Mouse (Mus musculus) intestine, embryonic 14.5 days (tissue): ENCODE results near the gene Syt1. TPM values are rescaled to one million over a fixed set of nuclear protein-coding genes. Genes with fewer than 3 reads are reported as not detected.

Experiments used
- ATAC-seq: fragments of 200-750 bp; cut with Nextera tagmentation; replicated peaks from 2 replicates; pipeline ENCODE4 v1.8.0; 2017; ENCODE audit warnings: low read depth, moderate number of reproducible peaks, moderate TSS enrichment, moderate library complexity; ENCODE audit not compliant: low FRiP score, low TSS enrichment
- DNase-seq: peaks from one replicate; pipeline ENCODE4 v3.0.0-alpha.2; 2018; ENCODE audit warnings: low spot score
- H3K27ac ChIP-seq: fragments of 300-500 bp; sonication (generic); 2 replicates; pipeline ENCODE4 v1.5.1; 2014; ENCODE audit warnings: low read depth, mild to moderate bottlenecking, control low read depth
- H3K27me3 ChIP-seq: fragments of 300-500 bp; sonication (generic); replicated peaks from 2 replicates; pipeline ENCODE4 v1.6.1; 2014; ENCODE audit warnings: low read length, control low read depth; ENCODE audit not compliant: control insufficient read depth, insufficient read depth
- H3K36me3 ChIP-seq: fragments of 300-500 bp; sonication (generic); 2 replicates; pipeline ENCODE4 v1.6.1; 2014; ENCODE audit warnings: low read length, control low read depth; ENCODE audit not compliant: control insufficient read depth, insufficient read depth
- H3K4me1 ChIP-seq: fragments of 300-500 bp; sonication (generic); replicated peaks from 2 replicates; pipeline ENCODE4 v1.6.1; 2014; ENCODE audit warnings: low read length, control low read depth, mixed read lengths; ENCODE audit not compliant: control insufficient read depth, insufficient read depth
- H3K4me2 ChIP-seq: fragments of 300-500 bp; sonication (generic); 2 replicates; pipeline ENCODE4 v1.6.1; 2014; ENCODE audit warnings: low read length
- H3K4me3 ChIP-seq: fragments of 300-500 bp; sonication (generic); 2 replicates; pipeline ENCODE4 v1.5.1; 2014; ENCODE audit warnings: low read depth, low read length, control low read depth, mixed read lengths
- H3K9ac ChIP-seq: fragments of 300-500 bp; sonication (generic); 2 replicates; pipeline ENCODE4 v1.6.1; 2014; ENCODE audit warnings: mild to moderate bottlenecking, low read length
- H3K9me3 ChIP-seq: fragments of 300-500 bp; sonication (generic); 2 replicates; pipeline ENCODE4 v1.6.1; 2016; ENCODE audit warnings: low read length, control low read depth; ENCODE audit not compliant: control insufficient read depth
- WGBS: fragments of 180-500 bp; shearing (Covaris S2); extraction: QIAGEN DNeasy Blood & Tissue Kit; methylation state at CpG from one replicate; pipeline ENCODE4 v1.1.7; 2014; 5-methylcytosine and 5-hydroxymethylcytosine counted together
- polyA plus RNA-seq: library from polyadenylated mRNA; unstranded; fragments of >200 nt; fragmentation: Nextera tagmentation; extraction: Ambion mirVana; gene quantifications from 2 replicates; pipeline ENCODE4 v1.2.1, GENCODE M21; 2014

The Syt1 gene
- polyA plus RNA-seq, 1 experiment from 2014 or later = 17.1 TPM

DNA sequence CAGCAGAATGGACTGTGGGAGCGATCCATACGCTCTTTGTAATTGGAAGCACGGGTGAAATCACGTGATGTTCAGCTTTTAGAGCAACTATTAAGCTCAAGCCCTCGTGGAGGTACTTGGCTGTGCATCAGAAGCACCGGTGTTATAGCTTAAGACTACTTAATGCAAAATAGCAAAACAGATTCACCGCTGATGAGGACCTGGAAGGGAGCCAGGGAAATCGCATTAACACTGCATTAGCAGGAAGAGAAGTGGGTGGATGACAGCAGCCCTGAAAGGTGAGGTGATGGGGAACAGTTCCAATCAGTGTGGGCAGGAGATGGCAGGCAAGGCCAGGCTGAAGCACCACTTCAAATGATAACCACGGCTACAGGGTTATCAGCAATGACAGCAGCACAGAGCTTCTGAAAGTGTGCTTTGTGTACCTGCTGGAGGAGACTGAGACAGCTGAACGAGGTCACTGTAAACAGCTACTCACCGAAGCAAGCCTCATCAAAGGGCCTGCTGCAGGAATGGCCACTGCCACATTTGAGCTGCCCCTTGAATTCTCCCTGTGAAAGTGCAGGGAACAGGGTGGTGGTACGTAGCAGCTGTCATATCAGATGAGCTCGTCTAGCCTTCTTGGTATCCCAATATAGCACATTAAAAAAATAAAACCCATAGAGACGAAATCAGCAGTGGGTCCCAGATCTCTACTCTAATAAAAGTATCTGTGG is 330.9 kb downstream of the Syt1 start:
- no peak for DNase-seq
- WGBS = 57% methylated on average over 14 of the region's 14 CpGs

GRCm38 (mm10) chr10:108677053-108677452 is 333.7 kb downstream of the Syt1 start:
- Histone ChIP-seq H3K4me3 (no peak overlapping the region), H3K27ac (no peak overlapping the region), H3K36me3 (no peaks in the 10 kb centered on the region), H3K9ac (no peak overlapping the region), H3K4me1 (no peaks in the 10 kb centered on the region), H3K4me2 (no peak overlapping the region), H3K27me3 (no peaks in the 10 kb centered on the region), H3K9me3 (no peaks in the 10 kb centered on the region)
- no peak for ATAC-seq
- no peak for DNase-seq
- 80% methylated on average over 8 of the region's 8 CpGs for WGBS

More for the DNA sequence above, 330.9 kb downstream of the Syt1 start:
- Histone ChIP-seq H3K9me3 (no peaks in the 10 kb centered on the region), H3K27me3 (no peaks in the 10 kb centered on the region), H3K4me2 (no peak overlapping the region), H3K36me3 (no peaks in the 10 kb centered on the region), H3K4me3 (no peak overlapping the region), H3K27ac (no peak overlapping the region), H3K4me1 (no peaks in the 10 kb centered on the region), H3K9ac (no peak overlapping the region)
- no peak for ATAC-seq

GRCm38 (mm10) chr10:108668944-108669343 is 341.8 kb downstream of the Syt1 start:
- no peak overlapping the region for H3K27ac ChIP-seq
- DNase-seq = no peak
- no peaks in the 10 kb centered on the region for H3K36me3 ChIP-seq
- H3K9ac ChIP-seq = no peak overlapping the region
- ATAC-seq = no peak
- H3K9me3 ChIP-seq = no peaks in the 10 kb centered on the region
- no peak overlapping the region for H3K4me2 ChIP-seq
- H3K4me3 ChIP-seq = no peak overlapping the region
- H3K4me1 ChIP-seq = no peaks in the 10 kb centered on the region
- no peaks in the 10 kb centered on the region for H3K27me3 ChIP-seq
- 89% methylated on average over 3 of the region's 3 CpGs for WGBS

DNA sequence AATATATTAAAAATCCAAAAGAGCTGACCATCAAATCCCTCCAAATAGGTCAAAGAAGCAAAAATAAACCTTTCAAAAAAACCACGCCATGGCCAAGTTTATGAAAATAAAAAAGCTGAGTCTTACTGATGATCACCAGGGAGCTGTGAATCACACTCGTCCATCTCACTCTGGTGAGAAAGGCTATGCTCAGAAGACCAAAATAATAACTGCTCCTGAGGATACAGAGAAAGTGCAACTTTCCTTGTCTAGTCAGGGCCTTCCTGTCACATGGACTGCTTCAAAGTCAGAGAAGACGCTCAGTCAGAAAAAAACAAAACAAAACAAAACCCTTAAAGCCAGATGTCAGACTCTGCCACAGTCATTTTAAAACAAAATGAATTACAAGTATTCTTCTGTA is 350.5 kb downstream of the Syt1 start:
- Histone ChIP-seq H3K36me3 (no peaks in the 10 kb centered on the region), H3K9me3 (no peaks in the 10 kb centered on the region), H3K27me3 (no peaks in the 10 kb centered on the region), H3K4me2 (no peak overlapping the region), H3K4me1 (no peaks in the 10 kb centered on the region), H3K27ac (no peak overlapping the region), H3K9ac (no peak overlapping the region), H3K4me3 (no peak overlapping the region)
- no peak for ATAC-seq
- DNase-seq = no peak
- 68% methylated on average over 3 of the region's 3 CpGs for WGBS

DNA sequence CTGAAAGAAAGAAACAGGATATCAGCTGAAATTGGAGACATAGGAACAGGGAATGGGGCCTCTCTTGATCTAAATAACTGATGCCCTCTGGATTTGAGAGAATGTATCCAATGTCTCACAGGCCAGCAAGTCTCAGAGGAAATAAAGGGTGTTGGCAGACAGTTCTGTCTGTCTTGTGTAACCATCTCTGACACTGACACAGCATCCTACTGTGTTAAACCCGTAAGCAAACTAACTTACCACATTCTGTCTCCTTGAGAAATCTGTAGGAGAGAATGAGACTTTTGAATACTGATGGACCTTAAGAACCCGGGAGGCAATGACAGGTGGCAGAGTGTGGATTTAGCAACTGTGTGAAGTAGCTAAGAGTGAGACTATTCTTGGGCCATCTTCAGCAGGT is 352.5 kb downstream of the Syt1 start:
- no peaks in the 10 kb centered on the region for H3K9me3 ChIP-seq
- no peak overlapping the region for H3K9ac ChIP-seq
- no peak for DNase-seq
- no peaks in the 10 kb centered on the region for H3K27me3 ChIP-seq
- no peak overlapping the region for H3K4me2 ChIP-seq
- H3K36me3 ChIP-seq = no peaks in the 10 kb centered on the region
- no peak for ATAC-seq
- H3K4me3 ChIP-seq = no peak overlapping the region
- H3K27ac ChIP-seq = no peak overlapping the region
- 80% methylated on average over 2 of the region's 2 CpGs for WGBS
- H3K4me1 ChIP-seq = no peaks in the 10 kb centered on the region

- H3K9me3 ChIP-seq = no peaks in the 10 kb centered on the region
- ATAC-seq = no peak
- no peak overlapping the region for H3K9ac ChIP-seq
- H3K36me3 ChIP-seq = no peaks in the 10 kb centered on the region
- H3K27me3 ChIP-seq = no peaks in the 10 kb centered on the region
- H3K27ac ChIP-seq = no peak overlapping the region
- DNase-seq = no peak
- H3K4me3 ChIP-seq = no peak overlapping the region
- H3K4me2 ChIP-seq = no peak overlapping the region
- H3K4me1 ChIP-seq = no peaks in the 10 kb centered on the region
Measured at GRCm38 (mm10) chr10:108657669-108658068, 353.1 kb downstream of the Syt1 start.

DNA sequence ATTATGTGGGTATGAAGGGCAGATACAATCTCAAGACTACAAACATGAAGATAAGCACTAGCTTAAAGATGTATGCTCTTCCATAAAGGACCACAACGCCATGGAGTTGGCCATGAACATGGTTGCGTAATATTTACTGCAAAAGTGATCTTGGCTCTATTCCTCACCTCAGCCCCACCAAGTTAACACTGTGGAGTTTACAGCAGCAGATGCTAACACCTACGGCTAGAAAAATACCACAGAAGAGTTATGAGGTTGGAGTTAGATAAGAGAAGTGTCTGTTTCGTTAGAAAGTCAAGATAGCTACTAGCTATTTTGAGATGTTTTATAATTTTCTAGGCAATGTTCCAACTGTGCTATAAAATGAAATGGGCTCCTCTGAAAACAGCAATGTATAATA is 353.9 kb downstream of the Syt1 start:
- H3K9ac ChIP-seq = no peak overlapping the region
- no peak overlapping the region for H3K4me3 ChIP-seq
- no peaks in the 10 kb centered on the region for H3K9me3 ChIP-seq
- ATAC-seq (no peak), DNase-seq (no peak)
- no peaks in the 10 kb centered on the region for H3K27me3 ChIP-seq
- no peak overlapping the region for H3K4me2 ChIP-seq
- 72% methylated on average over 4 of the region's 4 CpGs for WGBS
- no peaks in the 10 kb centered on the region for H3K4me1 ChIP-seq
- no peak overlapping the region for H3K27ac ChIP-seq
- no peaks in the 10 kb centered on the region for H3K36me3 ChIP-seq

DNA sequence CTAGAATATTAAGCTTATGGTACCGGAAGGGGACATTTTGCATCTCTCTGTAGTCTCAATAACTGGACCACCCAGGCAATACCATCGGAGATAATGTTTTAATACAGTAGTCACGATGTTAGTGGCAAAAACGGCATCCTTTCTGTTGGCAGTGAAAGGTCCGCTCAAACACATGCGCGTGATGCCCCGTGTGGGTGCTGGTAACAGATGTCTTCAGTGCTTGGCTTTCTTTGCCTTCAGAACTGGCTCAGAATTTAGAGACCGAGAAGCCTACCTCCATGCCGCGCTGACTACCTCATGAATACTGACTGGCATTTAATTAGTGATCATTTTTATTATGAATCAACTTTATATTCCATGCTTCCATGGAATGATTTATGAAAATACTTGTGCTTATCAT is 355.7 kb downstream of the Syt1 start:
- H3K27me3 ChIP-seq = no peaks in the 10 kb centered on the region
- ATAC-seq (no peak), DNase-seq (no peak)
- H3K4me1 ChIP-seq = no peaks in the 10 kb centered on the region
- no peak overlapping the region for H3K4me2 ChIP-seq
- no peak overlapping the region for H3K27ac ChIP-seq
- H3K4me3 ChIP-seq = no peak overlapping the region
- H3K9me3 ChIP-seq = no peaks in the 10 kb centered on the region
- 92% methylated on average over 11 of the region's 11 CpGs for WGBS
- H3K9ac ChIP-seq = no peak overlapping the region
- no peaks in the 10 kb centered on the region for H3K36me3 ChIP-seq

DNA sequence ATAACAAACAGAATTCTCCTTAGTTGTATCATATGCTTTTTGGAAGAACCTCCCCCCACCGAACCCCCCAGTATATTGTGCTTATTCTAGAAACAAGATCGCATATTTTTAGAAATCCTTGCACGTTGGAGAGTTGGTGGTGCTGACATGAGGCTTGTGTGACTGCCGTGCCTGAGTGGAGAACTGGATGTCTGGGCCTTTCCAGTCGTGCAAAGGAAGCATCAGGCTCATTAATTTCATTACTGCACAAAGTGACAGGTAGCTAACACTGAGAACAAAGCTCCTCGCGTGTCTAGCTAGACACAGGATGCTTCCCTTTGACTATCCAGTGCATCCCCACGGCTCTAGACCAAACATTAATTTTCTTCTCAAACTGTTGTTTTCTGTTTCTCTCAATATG is 358.0 kb downstream of the Syt1 start:
- H3K36me3 ChIP-seq = no peaks in the 10 kb centered on the region
- H3K9ac ChIP-seq = no peak overlapping the region
- no peaks in the 10 kb centered on the region for H3K4me1 ChIP-seq
- no peaks in the 10 kb centered on the region for H3K9me3 ChIP-seq
- no peak overlapping the region for H3K4me2 ChIP-seq
- DNase-seq = no peak
- no peaks in the 10 kb centered on the region for H3K27me3 ChIP-seq
- no peak for ATAC-seq
- WGBS = 57% methylated on average over 8 of the region's 8 CpGs
- no peak overlapping the region for H3K4me3 ChIP-seq
- no peak overlapping the region for H3K27ac ChIP-seq
